Comparison of ENCODE assay signal across 1 mouse cellular context in genomic region chr1:39923395-39924337, GRCm38 (mm10).
TF ChIP-seq lines count a peak whose summit lies in the region.

No protein-coding gene starts in this region.

TF ChIP-seq in CH12.LX, 34 proteins besides CTCF, POLR2A, EP300 and RAD21 (continued from another document):
- TF ChIP-seq MYC (IDR thresholded peaks at IDR 0.05; ENCODE audit: low read depth, low read length): no peak
